Mouse (Mus musculus) erythroblast, embryonic 14.5 days (primary cell): ENCODE data around the gene Fam83f.

Experiments used
- GATA1 ChIP-seq: IDR thresholded peaks from 2 replicates; pipeline ENCODE4 v1.6.1; 2012; ENCODE audit warnings: low read length, inconsistent platforms, mixed read lengths
- TAL1 ChIP-seq: IDR thresholded peaks from 3 replicates; pipeline ENCODE4 v1.6.1; 2012; ENCODE audit warnings: low read length, inconsistent platforms, mixed read lengths

DNA sequence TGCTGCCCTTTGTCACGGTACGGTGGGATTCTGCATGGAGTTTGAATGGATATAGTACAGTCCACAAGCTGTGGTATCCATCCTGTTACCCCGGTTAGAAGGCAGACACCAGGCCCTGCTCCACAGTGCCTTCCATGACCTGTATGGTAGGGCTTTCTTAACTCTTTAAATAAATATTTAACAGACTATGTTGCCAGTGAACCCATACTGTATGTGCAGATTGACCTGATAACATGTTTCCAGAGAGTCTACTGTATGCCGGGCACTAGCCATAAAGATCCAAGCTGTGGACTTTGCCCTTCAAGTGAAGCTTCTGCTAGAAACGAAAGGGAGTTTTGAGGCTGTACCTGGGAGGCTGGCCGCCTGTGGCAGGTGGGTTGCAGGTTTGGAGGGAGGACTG, 3.1 kb downstream of the Fam83f start:
- TF ChIP-seq GATA1 = no peak
- no peak for TF ChIP-seq TAL1
